Mouse (Mus musculus): Measurements from ENCODE around the gene Tmem9.

Gene Tmem9

GRCm38 (mm10) chr1:136030201-136030600 lies 22.3 kb downstream of the Tmem9 start:
- DNase-seq (ENCODE audit: low read depth, low spot score): no peak

- DNase-seq (ENCODE audit: low read depth, low spot score): no peak
Observed at GRCm38 (mm10) chr1:136031697-136032096, 23.7 kb downstream of the Tmem9 start.

- no peak for DNase-seq (ENCODE audit: low read depth, low spot score)
Observed at GRCm38 (mm10) chr1:136032961-136033360, 25.0 kb downstream of the Tmem9 start.

- DNase-seq (ENCODE audit: low read depth, low spot score): no peak
Observed at GRCm38 (mm10) chr1:136038746-136039538, 31.0 kb downstream of the Tmem9 start.

GRCm38 (mm10) chr1:136040452-136040851 lies 32.5 kb downstream of the Tmem9 start:
- DNase-seq (ENCODE audit: low read depth, low spot score): no peak

GRCm38 (mm10) chr1:136040874-136041273 lies 32.9 kb downstream of the Tmem9 start:
- DNase-seq (ENCODE audit: low read depth, low spot score): no peak

- peak; percentile 71 for DNase-seq (ENCODE audit: low read depth, low spot score)
Observed at GRCm38 (mm10) chr1:136045774-136046173, 37.8 kb downstream of the Tmem9 start.

- DNase-seq (ENCODE audit: low read depth, low spot score): peak; percentile 44
Observed at GRCm38 (mm10) chr1:136047432-136047831, 39.5 kb downstream of the Tmem9 start.

- no peak for DNase-seq (ENCODE audit: low read depth, low spot score)
Observed at GRCm38 (mm10) chr1:136047894-136048293, 39.9 kb downstream of the Tmem9 start.

- peak; percentile 22 for DNase-seq (ENCODE audit: low read depth, low spot score)
Observed at GRCm38 (mm10) chr1:136050312-136051012, 42.5 kb downstream of the Tmem9 start, which contains the start of gene Ascl5. Ascl5 (plus strand) TSS chr1:136050804.

- DNase-seq (ENCODE audit: low read depth, low spot score): peak; percentile 50
Observed at GRCm38 (mm10) chr1:136051013-136051315, 43.0 kb downstream of the Tmem9 start.

- DNase-seq (ENCODE audit: low read depth, low spot score): peak; percentile 90
Observed at GRCm38 (mm10) chr1:136051465-136051864, 43.5 kb downstream of the Tmem9 start.

- DNase-seq (ENCODE audit: low read depth, low spot score): no peak
Observed at GRCm38 (mm10) chr1:136052547-136052946, 44.6 kb downstream of the Tmem9 start, which contains the start of gene Cacna1s. Cacna1s (plus strand) TSS chr1:136052750.

GRCm38 (mm10) chr1:136055771-136056170 lies 47.8 kb downstream of the Tmem9 start:
- DNase-seq (ENCODE audit: low read depth, low spot score): no peak

GRCm38 (mm10) chr1:136058594-136058993 lies 50.6 kb downstream of the Tmem9 start:
- peak; percentile 23 for DNase-seq (ENCODE audit: low read depth, low spot score)

GRCm38 (mm10) chr1:136061041-136061789 lies 53.3 kb downstream of the Tmem9 start:
- no peak for DNase-seq (ENCODE audit: low read depth, low spot score)

GRCm38 (mm10) chr1:136061790-136062141 lies 53.8 kb downstream of the Tmem9 start:
- DNase-seq (ENCODE audit: low read depth, low spot score): no peak

- DNase-seq (ENCODE audit: low read depth, low spot score): no peak
Observed at GRCm38 (mm10) chr1:136063991-136064390, 56.0 kb downstream of the Tmem9 start.

- DNase-seq (ENCODE audit: low read depth, low spot score): no peak
Observed at GRCm38 (mm10) chr1:136066621-136067020, 58.7 kb downstream of the Tmem9 start.

GRCm38 (mm10) chr1:136067579-136067978 lies 59.6 kb downstream of the Tmem9 start:
- no peak for DNase-seq (ENCODE audit: low read depth, low spot score)

- peak; percentile 52 for DNase-seq (ENCODE audit: low read depth, low spot score)
Observed at GRCm38 (mm10) chr1:136076086-136076485, 68.1 kb downstream of the Tmem9 start.

- no peak for DNase-seq (ENCODE audit: low read depth, low spot score)
Observed at GRCm38 (mm10) chr1:136077656-136078055, 69.7 kb downstream of the Tmem9 start.

Data from ES-CJ7 (cell line).